Mouse (Mus musculus): Measurements from ENCODE around the gene Olfr1471.
"Not testable (repeated sequence)": the region's sequence is repeated elsewhere in the genome, so short reads cannot be mapped to it uniquely, and the experiment has no call there.

Olfr1471 gene

GRCm38 (mm10) chr19:13443109-13443508 lies at the start of gene Olfr1471:
Olfr1471 (plus strand) TSS chr19:13443409.
- DNase-seq (ENCODE audit: low spot score), result not testable (repeated sequence)

- no peak for DNase-seq (ENCODE audit: low spot score)
These were observed 35.7 kb upstream of the Olfr1471 start, which contains the start of gene Olfr1469 for GRCm38 (mm10) chr19:13407549-13407948. Olfr1469 (plus strand) TSS chr19:13407849.

DNA sequence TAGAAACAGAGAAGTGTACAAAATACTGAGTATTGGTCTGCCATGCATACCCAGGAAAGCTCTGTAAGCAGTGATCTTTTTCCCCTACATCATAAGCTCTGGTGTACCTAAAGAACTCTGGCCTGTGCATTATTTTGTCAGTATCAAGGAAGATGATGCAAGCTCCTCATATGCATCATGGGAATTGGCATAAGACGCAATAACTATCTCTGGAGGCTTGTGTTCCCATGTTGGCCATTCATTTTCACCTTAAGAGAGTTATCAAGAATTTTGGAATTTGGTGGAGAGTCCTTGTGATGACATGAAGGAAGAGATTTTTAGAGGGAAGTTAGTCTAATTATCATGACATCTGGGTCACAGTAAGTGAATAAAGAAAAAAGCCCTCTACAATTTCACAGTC lies 12.8 kb downstream of the Olfr1471 start, which contains the start of gene Olfr1472:
Olfr1472 (minus strand) TSS at position 101 of the 400 bp plus-strand sequence.
- no peak for DNase-seq (ENCODE audit: low spot score)

- DNase-seq (ENCODE audit: low spot score), result not testable (repeated sequence)
These were observed 26.1 kb downstream of the Olfr1471 start, which contains the start of gene Olfr1474 for GRCm38 (mm10) chr19:13469265-13469664. Olfr1474 (plus strand) TSS chr19:13469565.

DNA sequence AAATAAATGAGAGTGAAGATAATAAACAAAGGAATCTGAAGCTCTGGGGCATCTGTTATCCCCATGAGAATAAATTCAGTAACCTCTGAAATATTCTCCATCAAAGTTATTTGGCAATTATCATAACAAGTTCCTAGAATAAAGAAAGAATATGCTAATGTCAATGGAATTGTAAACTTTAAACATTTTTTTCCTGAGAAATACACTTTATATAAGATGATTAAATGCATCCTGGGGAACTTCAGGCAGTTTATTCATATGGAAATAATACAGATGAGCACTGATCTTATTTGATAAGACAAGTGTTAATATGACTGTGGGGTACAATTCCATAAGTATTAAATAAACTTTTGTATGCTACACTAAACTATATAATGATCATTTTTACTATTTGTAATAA lies 36.9 kb downstream of the Olfr1471 start, which contains the start of gene Olfr1475:
Olfr1475 (minus strand) TSS at position 101 of the 400 bp plus-strand sequence.
- no peak for DNase-seq (ENCODE audit: low spot score)

- DNase-seq (ENCODE audit: low spot score), result no peak
These were observed 57.0 kb downstream of the Olfr1471 start, which contains the start of gene Olfr1477 for GRCm38 (mm10) chr19:13500246-13500645. Olfr1477 (plus strand) TSS chr19:13500546.
